Mouse (Mus musculus) c-Kit-positive CD71-positive TER-119-negative erythroid progenitor cells, embryonic 14.5 days (primary cell): Measurements from ENCODE around the gene Dpm3.

Source experiments
- DNase-seq: peaks from one replicate; pipeline ENCODE4 v3.0.0-alpha.2; 2013; ENCODE audit warnings: low read depth

Dpm3 gene

GRCm38 (mm10) chr3:89231772-89232275 lies 27.3 kb upstream of the Dpm3 start:
- no peak for DNase-seq

- no peak for DNase-seq
Observed at GRCm38 (mm10) chr3:89232614-89233013, 26.5 kb upstream of the Dpm3 start.

- no peak for DNase-seq
Observed at GRCm38 (mm10) chr3:89233562-89234110, 25.5 kb upstream of the Dpm3 start.

- no peak for DNase-seq
Observed at GRCm38 (mm10) chr3:89236516-89236915, 22.6 kb upstream of the Dpm3 start.

- no peak for DNase-seq
Observed at GRCm38 (mm10) chr3:89237682-89238081, 21.5 kb upstream of the Dpm3 start.

- DNase-seq: no peak
Observed at GRCm38 (mm10) chr3:89238494-89238893, 20.7 kb upstream of the Dpm3 start.

- no peak for DNase-seq
Observed at GRCm38 (mm10) chr3:89242331-89242895, 16.7 kb upstream of the Dpm3 start.

- DNase-seq: no peak
Observed at GRCm38 (mm10) chr3:89243609-89244008, 15.5 kb upstream of the Dpm3 start.

GRCm38 (mm10) chr3:89244158-89244981 lies 14.8 kb upstream of the Dpm3 start:
- no peak for DNase-seq

- DNase-seq: no peak
Observed at GRCm38 (mm10) chr3:89244982-89245687, 14.0 kb upstream of the Dpm3 start.

GRCm38 (mm10) chr3:89245688-89246171 lies 13.4 kb upstream of the Dpm3 start, which contains the start of gene Krtcap2:
Gene Krtcap2, plus strand, starts transcription at chr3:89245966.
- DNase-seq: no peak

- peak; percentile 85 for DNase-seq
Observed at GRCm38 (mm10) chr3:89246261-89247100, 12.7 kb upstream of the Dpm3 start, which contains the start of gene Trim46. Gene Trim46, minus strand, starts transcription at chr3:89246309.

GRCm38 (mm10) chr3:89247466-89247865 lies 11.7 kb upstream of the Dpm3 start:
- no peak for DNase-seq

GRCm38 (mm10) chr3:89250435-89251040 lies 8.6 kb upstream of the Dpm3 start:
- DNase-seq: no peak

- no peak for DNase-seq
Observed at GRCm38 (mm10) chr3:89251365-89251895, 7.7 kb upstream of the Dpm3 start.

GRCm38 (mm10) chr3:89254994-89255393 lies 4.2 kb upstream of the Dpm3 start:
- DNase-seq: peak; percentile 40

GRCm38 (mm10) chr3:89256177-89256576 lies 3.0 kb upstream of the Dpm3 start:
- no peak for DNase-seq

GRCm38 (mm10) chr3:89260211-89260610 lies 1.1 kb downstream of the Dpm3 start:
- DNase-seq: no peak

- no peak for DNase-seq
Observed at GRCm38 (mm10) chr3:89262417-89262816, 3.3 kb downstream of the Dpm3 start.

- DNase-seq: peak; percentile 76
Observed at GRCm38 (mm10) chr3:89266439-89266893, 7.3 kb downstream of the Dpm3 start.
